Mouse (Mus musculus) yolk sac, embryonic 10.5 days (tissue): ENCODE data around the gene AI464131.
A peak's percentile ranks its signal among the peaks of the same experiment; 100 is the strongest.

Experiments
- DNase-seq: peaks from one replicate; pipeline ENCODE4 v3.0.0-alpha.2; 2017; ENCODE audit warnings: low spot score

AI464131 gene

GRCm38 (mm10) chr4:41504325-41504724 is 1.4 kb upstream of the AI464131 start:
- no peak for DNase-seq

GRCm38 (mm10) chr4:41502171-41502940 is 520 bp downstream of the AI464131 start:
- DNase-seq = no peak

GRCm38 (mm10) chr4:41500787-41501186 is 2.1 kb downstream of the AI464131 start:
- no peak for DNase-seq

GRCm38 (mm10) chr4:41499619-41500018 is 3.3 kb downstream of the AI464131 start:
- no peak for DNase-seq

GRCm38 (mm10) chr4:41498921-41499391 is 3.9 kb downstream of the AI464131 start:
- DNase-seq = no peak

- DNase-seq = no peak
Measured at GRCm38 (mm10) chr4:41497995-41498845, 4.7 kb downstream of the AI464131 start.

- no peak for DNase-seq
Measured at GRCm38 (mm10) chr4:41497579-41497978, 5.3 kb downstream of the AI464131 start.

- DNase-seq = no peak
Measured at GRCm38 (mm10) chr4:41497046-41497445, 5.8 kb downstream of the AI464131 start.

- DNase-seq = no peak
Measured at GRCm38 (mm10) chr4:41495850-41496249, 7.0 kb downstream of the AI464131 start.

GRCm38 (mm10) chr4:41495076-41495475 is 7.8 kb downstream of the AI464131 start:
- DNase-seq = no peak

- DNase-seq = peak; percentile 88
Measured at GRCm38 (mm10) chr4:41494378-41494777, 8.5 kb downstream of the AI464131 start.

GRCm38 (mm10) chr4:41493464-41494116 is 9.3 kb downstream of the AI464131 start:
- peak; percentile 52 for DNase-seq

GRCm38 (mm10) chr4:41492951-41493350 is 9.9 kb downstream of the AI464131 start:
- DNase-seq = no peak

GRCm38 (mm10) chr4:41481601-41482017 is 21.3 kb downstream of the AI464131 start:
- DNase-seq = no peak

GRCm38 (mm10) chr4:41480254-41480653 is 22.6 kb downstream of the AI464131 start:
- no peak for DNase-seq

- no peak for DNase-seq
Measured at GRCm38 (mm10) chr4:41479456-41479804, 23.4 kb downstream of the AI464131 start.

- no peak for DNase-seq
Measured at GRCm38 (mm10) chr4:41478751-41479455, 24.0 kb downstream of the AI464131 start.

GRCm38 (mm10) chr4:41477648-41478160 is 25.2 kb downstream of the AI464131 start:
- DNase-seq = no peak

- no peak for DNase-seq
Measured at GRCm38 (mm10) chr4:41471384-41471689, 31.5 kb downstream of the AI464131 start.

- DNase-seq = no peak
Measured at GRCm38 (mm10) chr4:41470684-41471383, 32.0 kb downstream of the AI464131 start.

- no peak for DNase-seq
Measured at GRCm38 (mm10) chr4:41470051-41470683, 32.7 kb downstream of the AI464131 start.
